Mouse (Mus musculus) neural tube, embryonic 14.5 days (tissue): ENCODE results near the gene Eml2. TPM values are rescaled to one million over a fixed set of nuclear protein-coding genes. Genes with fewer than 3 reads are reported as not detected.

Source experiments
- ATAC-seq: fragments of 200-750 bp; cut with Nextera tagmentation; 2 replicates; pipeline ENCODE4 v1.8.0; 2017; ENCODE audit warnings: low read depth, mild to moderate bottlenecking, moderate TSS enrichment, moderate library complexity
- H3K27ac ChIP-seq: fragments of 300-500 bp; sonication (generic); 2 replicates; pipeline ENCODE4 v1.5.1; 2014; ENCODE audit warnings: low read depth, mild to moderate bottlenecking, control low read depth, low read length, moderate library complexity, mixed read lengths
- H3K27me3 ChIP-seq: fragments of 300-500 bp; sonication (generic); 2 replicates; pipeline ENCODE4 v1.6.1; 2014; ENCODE audit warnings: low read length; ENCODE audit not compliant: control insufficient read depth, insufficient read depth
- H3K36me3 ChIP-seq: fragments of 300-500 bp; sonication (generic); 2 replicates; pipeline ENCODE4 v1.6.1; 2014; ENCODE audit warnings: low read length, mixed read lengths; ENCODE audit not compliant: control insufficient read depth, insufficient read depth
- H3K4me1 ChIP-seq: fragments of 300-500 bp; sonication (generic); 2 replicates; pipeline ENCODE4 v1.6.1; 2014; ENCODE audit warnings: low read length; ENCODE audit not compliant: control insufficient read depth, insufficient read depth
- H3K4me2 ChIP-seq: fragments of 300-500 bp; sonication (generic); 2 replicates; pipeline ENCODE4 v1.6.1; 2014; ENCODE audit warnings: mild to moderate bottlenecking, low read depth, low read length, control low read depth
- H3K4me3 ChIP-seq: fragments of 300-500 bp; sonication (generic); 2 replicates; pipeline ENCODE4 v1.5.1; 2014; ENCODE audit warnings: low read depth, low read length, control low read depth, mixed read lengths
- H3K9ac ChIP-seq: fragments of 300-500 bp; sonication (generic); replicated peaks from 2 replicates; pipeline ENCODE4 v1.6.1; 2014; ENCODE audit warnings: low read depth, mild to moderate bottlenecking, control low read depth, low read length, mixed read lengths
- H3K9me3 ChIP-seq: fragments of 300-500 bp; sonication (generic); 2 replicates; pipeline ENCODE4 v1.6.1; 2016; ENCODE audit warnings: low read length; ENCODE audit not compliant: control insufficient read depth
- WGBS: fragments of 180-500 bp; shearing (Covaris S2); extraction: QIAGEN DNeasy Blood & Tissue Kit; methylation state at CpG from one replicate; pipeline ENCODE4 v1.1.7; 2014; 5-methylcytosine and 5-hydroxymethylcytosine counted together
- polyA plus RNA-seq: library from polyadenylated mRNA; unstranded; fragments of >200 nt; fragmentation: Nextera tagmentation; extraction: Ambion mirVana; gene quantifications from 2 replicates; pipeline ENCODE4 v1.2.1, GENCODE M21; 2014

Gene Eml2
- polyA plus RNA-seq, 1 experiment from 2014 or later: 3.5 TPM

DNA sequence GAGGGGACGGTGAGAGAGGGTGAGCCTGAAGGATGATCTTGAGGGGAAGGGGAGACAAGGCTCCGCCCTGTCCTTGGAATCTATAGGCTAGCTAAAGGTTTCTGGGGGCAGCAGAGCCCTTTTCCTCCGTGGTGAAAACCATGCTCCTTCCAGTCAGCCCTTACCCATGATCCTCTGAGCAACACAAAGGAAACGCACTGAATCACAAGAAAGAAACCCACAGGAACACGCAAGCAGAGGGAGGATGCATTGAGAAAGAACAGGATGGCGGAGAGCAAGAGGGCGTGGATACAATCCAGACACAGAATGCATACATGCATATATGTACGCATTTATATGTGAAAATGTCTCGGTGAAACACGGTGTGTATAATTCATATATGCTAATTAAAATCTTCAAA, 6.7 kb upstream of the Eml2 start:
- WGBS: 61% methylated on average over 10 of the region's 10 CpGs
- Histone ChIP-seq H3K36me3 (no peaks in the 10 kb centered on the region), H3K4me2 (no peak overlapping the region), H3K9ac (no peak overlapping the region), H3K4me1 (peaks cover 2% of the 10 kb centered on the region; the same call in 1 of the 2 replicates), H3K9me3 (no peaks in the 10 kb centered on the region), H3K27ac (no peak overlapping the region), H3K27me3 (peaks cover under 1% of the 10 kb centered on the region; the same call in 1 of the 2 replicates), H3K4me3 (no peak overlapping the region)
- no peak for ATAC-seq

DNA sequence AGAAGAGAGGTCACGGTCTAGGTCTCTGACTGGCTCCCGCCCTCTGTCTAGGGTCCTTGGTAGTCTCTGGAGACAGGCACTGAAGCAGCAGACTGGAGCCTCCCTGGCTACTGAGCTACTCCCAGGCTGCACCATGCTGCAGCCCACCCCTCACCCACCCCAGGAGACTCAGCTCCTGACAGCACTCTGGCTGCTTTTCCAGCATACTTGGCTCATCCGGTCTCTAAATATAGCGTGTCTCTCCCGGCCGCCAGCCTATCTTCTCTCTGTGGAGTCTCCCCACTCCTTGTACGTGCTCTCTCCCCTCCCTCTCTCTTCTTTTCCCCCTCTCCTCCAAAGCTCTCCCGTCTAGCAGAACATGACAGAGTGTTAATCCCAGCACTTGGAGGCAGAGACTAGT, 6.1 kb upstream of the Eml2 start:
- Histone ChIP-seq H3K4me2 (no peak overlapping the region), H3K36me3 (no peaks in the 10 kb centered on the region), H3K9me3 (no peaks in the 10 kb centered on the region), H3K9ac (no peak overlapping the region), H3K4me3 (no peak overlapping the region), H3K27ac (no peak overlapping the region), H3K27me3 (no peaks in the 10 kb centered on the region), H3K4me1 (peaks cover 2% of the 10 kb centered on the region; the same call in 1 of the 2 replicates)
- no peak for ATAC-seq
- 59% methylated on average over 8 of the region's 8 CpGs for WGBS

DNA sequence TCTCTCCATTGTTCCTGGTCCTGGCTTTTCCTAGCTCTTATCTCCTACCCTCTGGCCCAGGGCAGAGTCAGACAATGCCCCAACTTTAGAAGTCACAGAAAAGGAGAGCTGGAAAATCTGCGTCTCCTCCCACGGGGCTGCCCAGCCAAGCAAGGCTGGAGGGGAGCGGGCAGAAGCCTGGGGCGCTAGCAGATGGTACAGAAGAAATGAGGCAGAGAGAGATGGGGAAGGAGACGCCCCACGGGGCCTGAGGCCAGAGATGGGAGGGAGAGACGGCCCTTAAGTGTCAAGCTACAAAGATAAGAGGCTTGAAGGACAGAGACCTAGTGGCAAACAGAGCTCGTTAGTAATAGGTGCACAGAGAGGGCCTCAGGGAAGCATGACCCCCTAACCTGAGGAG, 4.4 kb upstream of the Eml2 start:
- Histone ChIP-seq H3K27me3 (no peaks in the 10 kb centered on the region), H3K36me3 (no peaks in the 10 kb centered on the region), H3K4me2 (no peak overlapping the region), H3K4me3 (no peak overlapping the region), H3K27ac (no peak overlapping the region), H3K4me1 (no peaks in the 10 kb centered on the region), H3K9ac (no peak overlapping the region), H3K9me3 (no peaks in the 10 kb centered on the region)
- no peak for ATAC-seq
- 47% methylated on average over 8 of the region's 8 CpGs for WGBS

DNA sequence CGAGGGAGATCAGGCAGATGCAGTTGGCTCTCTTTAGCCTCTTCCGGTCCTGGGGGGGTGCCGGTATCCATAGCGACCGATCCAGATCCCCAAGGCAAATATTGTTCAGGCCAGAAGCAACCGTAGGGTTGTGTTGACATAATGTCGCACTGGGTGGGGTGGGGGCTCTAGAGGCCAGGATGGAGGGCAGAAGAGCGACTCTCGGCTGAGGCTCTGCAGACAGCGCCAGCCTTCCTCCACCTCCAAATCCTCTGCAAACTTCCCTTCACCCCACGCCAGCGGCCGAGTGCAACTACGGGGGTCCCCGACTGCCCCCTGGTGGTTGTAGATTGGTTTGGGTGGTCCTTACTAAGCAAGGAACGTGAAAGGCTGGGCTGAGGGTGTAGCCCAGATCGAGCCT, 3.3 kb upstream of the Eml2 start:
- Histone ChIP-seq H3K27ac (no peak overlapping the region), H3K9me3 (no peaks in the 10 kb centered on the region), H3K4me3 (peak overlapping the region; percentile 11; the same call in 1 of the 2 replicates), H3K4me2 (peak overlapping the region; percentile 38), H3K36me3 (no peaks in the 10 kb centered on the region), H3K9ac (0 out of 2 replicates have a peak overlapping the region, but pooled peaks have one; percentile 4), H3K4me1 (peaks cover 9% of the 10 kb centered on the region), H3K27me3 (0 out of 2 replicates have a peak, but pooled peaks cover 3% of the 10 kb centered on the region)
- WGBS: 5% methylated on average over 17 of the region's 17 CpGs
- no peak for ATAC-seq

DNA sequence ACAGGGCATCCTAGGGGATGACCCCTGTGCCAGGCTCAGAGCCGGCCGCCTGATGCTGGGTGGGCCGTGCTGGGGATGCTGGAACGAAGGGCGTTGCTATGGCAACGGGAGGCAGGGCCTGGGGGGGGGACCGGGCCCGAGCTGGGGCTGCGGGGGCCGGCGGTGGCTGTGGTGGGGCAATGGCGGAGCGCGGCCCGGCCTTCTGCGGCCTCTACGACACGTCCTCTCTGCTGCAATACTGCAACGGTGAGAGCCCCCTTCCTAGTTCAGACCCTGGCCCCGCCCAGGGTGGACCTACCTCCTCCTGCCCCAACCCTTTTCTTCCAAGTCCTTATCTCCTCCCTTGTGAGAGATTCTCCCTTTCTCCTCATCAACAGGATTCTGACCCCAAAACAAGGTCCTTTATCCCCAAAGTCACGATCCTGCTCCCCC, 311 bp downstream of the Eml2 start:
- 0 out of 2 replicates have a peak, but pooled peaks cover 9% of the 10 kb centered on the region for H3K27me3 ChIP-seq
- peaks cover 2% of the 10 kb centered on the region; the same call in 1 of the 2 replicates for H3K36me3 ChIP-seq
- peak; percentile 55 for ATAC-seq
- H3K4me1 ChIP-seq: peaks cover 14% of the 10 kb centered on the region
- WGBS: 1% methylated on average over 21 of the region's 21 CpGs
- peak overlapping the region; percentile 46 for H3K4me3 ChIP-seq
- no peaks in the 10 kb centered on the region for H3K9me3 ChIP-seq
- peak overlapping the region; percentile 67 for H3K4me2 ChIP-seq
- peak overlapping the region; percentile 74 for H3K27ac ChIP-seq
- H3K9ac ChIP-seq: peak overlapping the region; percentile 52

DNA sequence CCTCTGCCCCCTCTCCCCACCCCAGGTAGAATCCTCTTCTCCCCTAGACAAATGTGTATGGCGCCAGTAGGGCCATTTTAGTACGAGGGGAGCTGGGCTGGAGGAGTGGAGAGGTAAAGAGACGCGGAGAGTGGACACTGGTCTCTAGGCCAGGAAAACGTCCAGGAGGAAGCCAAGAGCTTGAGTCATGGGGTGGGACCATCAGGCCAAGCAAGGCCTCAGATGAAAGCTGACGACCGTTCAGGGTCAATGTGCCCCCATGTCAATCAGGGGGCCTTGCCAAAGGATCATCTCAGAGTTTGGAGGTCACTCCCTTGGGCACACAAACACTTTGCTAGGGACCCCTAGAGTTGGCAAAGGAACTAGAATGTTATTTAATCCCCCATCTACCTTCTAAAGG, 995 bp downstream of the Eml2 start:
- peak overlapping the region; percentile 46 for H3K4me3 ChIP-seq
- H3K27me3 ChIP-seq: 0 out of 2 replicates have a peak, but pooled peaks cover 9% of the 10 kb centered on the region
- peak overlapping the region; percentile 67 for H3K4me2 ChIP-seq
- H3K9ac ChIP-seq: peak overlapping the region; percentile 52
- peaks cover 16% of the 10 kb centered on the region for H3K4me1 ChIP-seq
- peaks cover 6% of the 10 kb centered on the region; the same call in 1 of the 2 replicates for H3K36me3 ChIP-seq
- no peaks in the 10 kb centered on the region for H3K9me3 ChIP-seq
- WGBS: 68% methylated on average over 7 of the region's 7 CpGs
- ATAC-seq: no peak
- no peak overlapping the region for H3K27ac ChIP-seq

DNA sequence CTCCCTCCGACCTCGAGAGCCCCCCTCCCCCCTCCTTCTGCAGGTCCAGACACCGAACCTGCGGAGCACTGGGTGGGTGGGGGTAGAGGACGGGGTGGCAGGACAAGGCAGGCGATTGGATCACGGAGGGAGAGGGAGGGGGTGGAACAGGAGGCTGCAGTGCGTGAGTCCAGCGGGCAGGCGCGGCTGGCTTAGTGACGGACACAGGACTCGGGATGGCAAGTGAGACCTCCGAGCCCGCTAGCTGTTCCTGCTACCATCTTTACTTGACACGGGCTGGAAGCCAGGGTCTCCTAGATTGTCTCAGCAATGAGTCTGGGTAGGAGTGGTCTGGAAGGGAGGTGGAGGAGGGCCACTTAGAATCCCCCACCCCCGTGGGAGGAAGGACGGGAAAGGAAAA, 1.8 kb downstream of the Eml2 start:
- no peak for ATAC-seq
- peak overlapping the region; percentile 13; the same call in 1 of the 2 replicates for H3K4me3 ChIP-seq
- peak overlapping the region; percentile 67 for H3K4me2 ChIP-seq
- no peak overlapping the region for H3K27ac ChIP-seq
- H3K4me1 ChIP-seq: peaks cover 16% of the 10 kb centered on the region
- H3K9me3 ChIP-seq: no peaks in the 10 kb centered on the region
- 8% methylated on average over 18 of the region's 18 CpGs for WGBS
- no peak overlapping the region for H3K9ac ChIP-seq
- 0 out of 2 replicates have a peak, but pooled peaks cover 9% of the 10 kb centered on the region for H3K27me3 ChIP-seq
- peaks cover 8% of the 10 kb centered on the region; the same call in 1 of the 2 replicates for H3K36me3 ChIP-seq

DNA sequence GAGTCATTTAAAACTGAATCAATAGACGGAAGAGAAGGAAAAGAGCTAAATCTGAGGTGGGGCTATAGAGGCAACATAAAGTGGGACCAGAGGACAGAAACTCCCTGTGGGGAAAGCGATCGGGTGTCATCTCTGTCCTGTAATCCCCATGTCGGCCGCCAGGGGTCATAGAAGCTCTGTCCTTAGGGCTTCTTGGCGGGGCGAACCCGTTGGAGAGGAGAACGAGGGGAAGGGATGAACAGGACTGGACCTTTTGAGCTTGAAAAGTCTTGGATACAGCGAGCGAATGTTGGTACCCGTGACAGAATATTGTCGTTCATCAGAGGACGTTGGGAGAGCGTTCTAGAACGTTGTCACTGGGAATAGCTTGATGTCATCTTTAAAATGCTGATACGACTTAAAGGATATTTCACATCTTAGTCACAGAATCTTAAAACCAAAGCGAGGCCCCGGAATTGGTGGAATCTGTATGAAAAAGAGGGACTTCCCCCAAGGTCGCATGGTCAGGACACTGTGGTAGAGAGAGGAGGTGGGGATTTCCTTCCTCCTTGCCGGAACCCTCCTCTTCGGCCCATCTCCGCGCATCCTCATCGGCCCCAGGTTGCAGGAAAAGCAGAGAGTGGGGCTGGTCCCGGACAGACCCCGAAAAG, 2.3 kb downstream of the Eml2 start:
- WGBS: 7% methylated on average over 27 of the region's 27 CpGs
- Histone ChIP-seq H3K4me1 (peaks cover 16% of the 10 kb centered on the region), H3K4me3 (peak overlapping the region; percentile 26; the same call in 1 of the 2 replicates), H3K4me2 (peak overlapping the region; percentile 67), H3K27me3 (0 out of 2 replicates have a peak, but pooled peaks cover 9% of the 10 kb centered on the region), H3K9me3 (no peaks in the 10 kb centered on the region), H3K27ac (no peak overlapping the region), H3K36me3 (peaks cover 9% of the 10 kb centered on the region; the same call in 1 of the 2 replicates), H3K9ac (no peak overlapping the region)
- ATAC-seq: no peak

DNA sequence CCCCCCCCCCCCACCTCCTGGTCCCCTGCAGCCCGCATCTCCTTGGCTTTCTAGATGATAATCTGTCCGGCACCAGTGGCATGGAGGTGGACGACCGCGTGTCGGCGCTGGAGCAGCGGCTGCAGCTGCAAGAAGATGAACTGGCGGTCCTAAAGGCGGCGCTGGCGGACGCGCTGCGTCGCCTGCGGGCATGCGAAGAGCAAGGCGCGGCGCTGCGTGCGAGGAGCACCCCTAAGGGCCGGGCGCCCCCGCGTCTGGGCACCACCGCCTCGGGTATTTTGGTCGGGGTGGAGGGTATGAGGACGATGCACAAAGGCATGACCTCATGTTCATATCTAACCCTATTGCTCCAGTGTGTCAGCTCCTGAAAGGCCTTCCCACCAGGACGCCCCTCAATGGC, 3.0 kb downstream of the Eml2 start:
- 0 out of 2 replicates have a peak overlapping the region, but pooled peaks have one; percentile 11 for H3K9ac ChIP-seq
- H3K4me3 ChIP-seq: peak overlapping the region; percentile 26
- peaks cover 16% of the 10 kb centered on the region for H3K4me1 ChIP-seq
- H3K27me3 ChIP-seq: 0 out of 2 replicates have a peak, but pooled peaks cover 9% of the 10 kb centered on the region
- peaks cover 12% of the 10 kb centered on the region; the same call in 1 of the 2 replicates for H3K36me3 ChIP-seq
- no peaks in the 10 kb centered on the region for H3K9me3 ChIP-seq
- no peak overlapping the region for H3K27ac ChIP-seq
- under 1% methylated on average over 29 of the region's 32 CpGs for WGBS
- peak overlapping the region; percentile 67 for H3K4me2 ChIP-seq
- no peak for ATAC-seq
